Mouse (Mus musculus): ENCODE measurements at regions not wholly inside any gene's neighbourhood (a gene's known extent, or its start where the extent isn't known, plus 50 kb on each side); places are given as distances from the start of the nearest gene placed in this dataset.

GRCm38 (mm10) chr7:116665581-116665980, 161.4 kb downstream of the Nucb2 start:
- no peak for ATAC-seq (replicated peaks in 1 of 2; ENCODE audit: insufficient read depth in 1 of 2, low FRiP score in 2 of 2, low TSS enrichment in 1 of 2, low read depth in 1 of 2, poor library complexity in 2 of 2, severe bottlenecking in 2 of 2)

- ATAC-seq (replicated peaks in 1 of 2; ENCODE audit: insufficient read depth in 1 of 2, low FRiP score in 2 of 2, low TSS enrichment in 1 of 2, low read depth in 1 of 2, poor library complexity in 2 of 2, severe bottlenecking in 2 of 2): no peak
Measured at GRCm38 (mm10) chr7:116674199-116675019, 170.2 kb downstream of the Nucb2 start.

GRCm38 (mm10) chr7:116676696-116677095, 172.5 kb downstream of the Nucb2 start:
- no peak for ATAC-seq (replicated peaks in 1 of 2; ENCODE audit: insufficient read depth in 1 of 2, low FRiP score in 2 of 2, low TSS enrichment in 1 of 2, low read depth in 1 of 2, poor library complexity in 2 of 2, severe bottlenecking in 2 of 2)

GRCm38 (mm10) chr7:116679195-116679594, 175.0 kb downstream of the Nucb2 start:
- ATAC-seq (replicated peaks in 1 of 2; ENCODE audit: insufficient read depth in 1 of 2, low FRiP score in 2 of 2, low TSS enrichment in 1 of 2, low read depth in 1 of 2, poor library complexity in 2 of 2, severe bottlenecking in 2 of 2): no peak

- ATAC-seq (replicated peaks in 1 of 2; ENCODE audit: insufficient read depth in 1 of 2, low FRiP score in 2 of 2, low TSS enrichment in 1 of 2, low read depth in 1 of 2, poor library complexity in 2 of 2, severe bottlenecking in 2 of 2): no peak
Measured at GRCm38 (mm10) chr7:116680523-116680922, 176.4 kb downstream of the Nucb2 start.

GRCm38 (mm10) chr7:116681268-116681667, 177.1 kb downstream of the Nucb2 start:
- no peak for ATAC-seq (replicated peaks in 1 of 2; ENCODE audit: insufficient read depth in 1 of 2, low FRiP score in 2 of 2, low TSS enrichment in 1 of 2, low read depth in 1 of 2, poor library complexity in 2 of 2, severe bottlenecking in 2 of 2)

GRCm38 (mm10) chr7:116700409-116700808, 196.2 kb downstream of the Nucb2 start:
- ATAC-seq (replicated peaks in 1 of 2; ENCODE audit: insufficient read depth in 1 of 2, low FRiP score in 2 of 2, low TSS enrichment in 1 of 2, low read depth in 1 of 2, poor library complexity in 2 of 2, severe bottlenecking in 2 of 2): no peak

- peak; percentile 66 to 81; a peak in 3 of 4 replicates for ATAC-seq (replicated peaks in 1 of 2; ENCODE audit: insufficient read depth in 1 of 2, low FRiP score in 2 of 2, low TSS enrichment in 1 of 2, low read depth in 1 of 2, poor library complexity in 2 of 2, severe bottlenecking in 2 of 2)
Measured at GRCm38 (mm10) chr7:116701466-116702342, 197.5 kb downstream of the Nucb2 start.

GRCm38 (mm10) chr7:116702596-116702995, 198.4 kb downstream of the Nucb2 start:
- ATAC-seq (replicated peaks in 1 of 2; ENCODE audit: insufficient read depth in 1 of 2, low FRiP score in 2 of 2, low TSS enrichment in 1 of 2, low read depth in 1 of 2, poor library complexity in 2 of 2, severe bottlenecking in 2 of 2): no peak

GRCm38 (mm10) chr7:116711541-116711940, 207.4 kb downstream of the Nucb2 start:
- ATAC-seq (replicated peaks in 1 of 2; ENCODE audit: insufficient read depth in 1 of 2, low FRiP score in 2 of 2, low TSS enrichment in 1 of 2, low read depth in 1 of 2, poor library complexity in 2 of 2, severe bottlenecking in 2 of 2): no peak

GRCm38 (mm10) chr7:116713200-116713599, 209.0 kb downstream of the Nucb2 start:
- ATAC-seq (replicated peaks in 1 of 2; ENCODE audit: insufficient read depth in 1 of 2, low FRiP score in 2 of 2, low TSS enrichment in 1 of 2, low read depth in 1 of 2, poor library complexity in 2 of 2, severe bottlenecking in 2 of 2): no peak

- no peak for ATAC-seq (replicated peaks in 1 of 2; ENCODE audit: insufficient read depth in 1 of 2, low FRiP score in 2 of 2, low TSS enrichment in 1 of 2, low read depth in 1 of 2, poor library complexity in 2 of 2, severe bottlenecking in 2 of 2)
Measured at GRCm38 (mm10) chr7:116715234-116716046, 211.3 kb downstream of the Nucb2 start.

GRCm38 (mm10) chr7:116728379-116728778, 224.2 kb downstream of the Nucb2 start:
- ATAC-seq (replicated peaks in 1 of 2; ENCODE audit: insufficient read depth in 1 of 2, low FRiP score in 2 of 2, low TSS enrichment in 1 of 2, low read depth in 1 of 2, poor library complexity in 2 of 2, severe bottlenecking in 2 of 2): no peak

GRCm38 (mm10) chr7:116729795-116730194, 225.6 kb downstream of the Nucb2 start:
- ATAC-seq (replicated peaks in 1 of 2; ENCODE audit: insufficient read depth in 1 of 2, low FRiP score in 2 of 2, low TSS enrichment in 1 of 2, low read depth in 1 of 2, poor library complexity in 2 of 2, severe bottlenecking in 2 of 2): no peak

- no peak for ATAC-seq (replicated peaks in 1 of 2; ENCODE audit: insufficient read depth in 1 of 2, low FRiP score in 2 of 2, low TSS enrichment in 1 of 2, low read depth in 1 of 2, poor library complexity in 2 of 2, severe bottlenecking in 2 of 2)
Measured at GRCm38 (mm10) chr7:116735676-116736075, 231.5 kb downstream of the Nucb2 start.

- no peak for ATAC-seq (replicated peaks in 1 of 2; ENCODE audit: insufficient read depth in 1 of 2, low FRiP score in 2 of 2, low TSS enrichment in 1 of 2, low read depth in 1 of 2, poor library complexity in 2 of 2, severe bottlenecking in 2 of 2)
Measured at GRCm38 (mm10) chr7:116736333-116736732, 232.2 kb downstream of the Nucb2 start.

- ATAC-seq (replicated peaks in 1 of 2; ENCODE audit: insufficient read depth in 1 of 2, low FRiP score in 2 of 2, low TSS enrichment in 1 of 2, low read depth in 1 of 2, poor library complexity in 2 of 2, severe bottlenecking in 2 of 2): no peak
Measured at GRCm38 (mm10) chr7:116738009-116738408, 233.8 kb downstream of the Nucb2 start.

Measured in hematopoietic stem cell, adult 5-6 weeks (primary cell).